Mouse (Mus musculus): ENCODE measurements around the gene Cdc16. TPM values are rescaled to one million over a fixed set of nuclear protein-coding genes. Genes with fewer than 3 reads are reported as not detected.

Gene Cdc16
- 52.4 TPM for polyA plus RNA-seq (2015; fragmentation: Illumina TruSeq; extraction: RNeasy Lipid Tissue Mini Kit (QIAGEN cat#74804); ENCODE audit: insufficient read depth, low replicate concordance)

GRCm38 (mm10) chr8:13756982-13757804, at the start of gene Cdc16:
Gene Cdc16 (plus strand): TSS chr8:13757676.

GRCm38 (mm10) chr8:13785250-13785763, 27.8 kb downstream of the Cdc16 start, which contains the start of gene Upf3a:
Gene Upf3a (plus strand): TSS chr8:13785615.

Other genes starting within 250 kb of the Cdc16 start
- not detected for gene 1700029H14Rik, start 195.2 kb upstream of the Cdc16 start, polyA plus RNA-seq (2015; fragmentation: Illumina TruSeq; extraction: RNeasy Lipid Tissue Mini Kit (QIAGEN cat#74804); ENCODE audit: insufficient read depth, low replicate concordance)
- 140 TPM for gene Rasa3, start 80.1 kb upstream of the Cdc16 start, polyA plus RNA-seq (2015; fragmentation: Illumina TruSeq; extraction: RNeasy Lipid Tissue Mini Kit (QIAGEN cat#74804); ENCODE audit: insufficient read depth, low replicate concordance)
- gene Cfap97d2, start 51.8 kb upstream of the Cdc16 start, polyA plus RNA-seq (2015; fragmentation: Illumina TruSeq; extraction: RNeasy Lipid Tissue Mini Kit (QIAGEN cat#74804); ENCODE audit: insufficient read depth, low replicate concordance) = not detected
- gene Upf3a, start 27.9 kb downstream of the Cdc16 start, polyA plus RNA-seq (2015; fragmentation: Illumina TruSeq; extraction: RNeasy Lipid Tissue Mini Kit (QIAGEN cat#74804); ENCODE audit: insufficient read depth, low replicate concordance) = 31.1 TPM
- gene AF366264, start 80.7 kb downstream of the Cdc16 start, polyA plus RNA-seq (2015; fragmentation: Illumina TruSeq; extraction: RNeasy Lipid Tissue Mini Kit (QIAGEN cat#74804); ENCODE audit: insufficient read depth, low replicate concordance) = not detected
- gene Champ1, start 112.0 kb downstream of the Cdc16 start, polyA plus RNA-seq (2015; fragmentation: Illumina TruSeq; extraction: RNeasy Lipid Tissue Mini Kit (QIAGEN cat#74804); ENCODE audit: insufficient read depth, low replicate concordance) = 20.6 TPM
- 8.7 TPM for gene Coprs, start 132.6 kb downstream of the Cdc16 start, polyA plus RNA-seq (2015; fragmentation: Illumina TruSeq; extraction: RNeasy Lipid Tissue Mini Kit (QIAGEN cat#74804); ENCODE audit: insufficient read depth, low replicate concordance)

Measured in spleen, adult 10 weeks (tissue).